Mouse (Mus musculus) Muller cell, postnatal 12 days (primary cell): ENCODE measurements around the gene Oaz3.

Experiments used
- DNase-seq: peaks from one replicate; pipeline ENCODE4 v3.0.0-alpha.2; 2015; ENCODE audit errors: inconsistent ontology term

Oaz3 gene

DNA sequence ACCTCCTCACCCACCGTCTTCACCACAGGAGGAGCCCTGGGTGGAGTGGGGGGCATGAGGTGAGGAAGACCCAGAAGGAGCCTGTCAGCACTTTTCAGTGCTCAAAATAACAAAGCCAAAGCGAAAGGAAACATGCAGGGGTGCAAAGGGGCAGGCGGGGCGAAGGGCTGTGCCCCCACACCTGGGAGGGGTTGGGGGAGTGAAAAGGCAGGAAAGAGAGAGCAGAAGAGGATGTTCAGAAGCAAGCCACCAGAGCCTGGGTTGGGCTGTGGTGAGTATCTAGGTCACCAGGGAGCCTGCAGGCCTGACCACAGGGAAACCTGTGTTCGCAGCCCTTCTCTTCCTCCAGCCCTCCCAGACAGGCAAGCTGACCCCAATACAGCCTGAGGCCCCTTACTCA, 55.7 kb downstream of the Oaz3 start:
- no peak for DNase-seq

DNA sequence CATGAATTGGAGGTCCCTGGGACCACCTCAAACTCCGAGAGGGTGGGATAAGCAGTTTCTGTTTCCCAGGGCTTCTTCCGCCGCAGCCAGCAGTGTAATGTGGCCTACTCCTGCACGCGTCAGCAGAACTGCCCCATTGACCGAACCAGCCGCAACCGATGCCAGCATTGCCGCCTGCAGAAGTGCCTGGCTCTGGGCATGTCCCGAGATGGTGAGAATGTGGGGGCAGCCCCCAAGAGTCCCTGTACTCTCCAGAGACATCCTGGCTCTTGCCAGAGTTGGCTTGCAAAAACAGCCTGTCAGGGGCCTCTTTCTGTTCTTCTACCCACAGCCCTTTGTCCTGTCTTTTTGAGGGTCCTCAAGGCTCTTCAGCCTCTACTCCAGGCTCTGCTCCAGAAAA, 56.3 kb downstream of the Oaz3 start:
- no peak for DNase-seq

DNA sequence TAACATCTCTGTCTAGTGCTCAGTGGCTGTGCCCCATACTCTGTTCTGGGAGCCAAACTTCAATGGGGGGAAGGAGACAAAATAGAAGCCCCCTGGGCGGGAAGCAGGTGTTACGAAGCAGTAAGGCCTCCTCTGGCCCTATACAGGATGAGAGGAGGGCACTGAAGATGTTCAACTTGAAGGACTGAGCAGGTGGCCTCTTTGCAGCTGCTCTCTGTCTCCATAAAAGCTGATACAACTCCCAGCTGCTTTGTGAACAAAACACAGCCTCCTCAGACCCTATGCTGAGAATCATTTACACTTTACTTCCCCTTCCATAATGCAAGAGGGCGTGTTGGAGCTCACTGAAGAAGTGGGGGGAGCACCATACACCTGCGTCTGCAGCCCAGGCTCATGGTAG, 57.0 kb downstream of the Oaz3 start:
- no peak for DNase-seq

GRCm38 (mm10) chr3:94383476-94383875, 60.2 kb downstream of the Oaz3 start:
- DNase-seq = no peak
